9 mouse cellular contexts compared by ENCODE assay signal in the genomic region with DNA sequence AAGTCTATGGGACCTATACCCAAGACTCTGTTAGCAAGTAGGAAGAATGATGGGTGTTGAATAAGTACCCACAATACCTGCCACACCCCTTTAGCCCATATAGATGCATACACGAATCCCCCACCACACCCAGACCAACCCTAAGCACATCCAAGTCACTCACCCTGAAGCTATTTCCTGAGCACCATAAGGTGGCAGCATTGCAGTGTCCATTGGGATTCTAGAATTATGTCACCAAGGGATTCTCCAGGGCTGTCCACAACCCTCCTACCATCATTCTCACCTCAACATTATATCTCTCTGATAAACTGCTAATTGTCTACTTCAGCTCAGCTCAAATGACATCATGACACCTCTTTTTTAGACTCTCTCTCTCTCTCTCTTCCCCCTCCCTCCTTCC. TPM values are rescaled to one million over a fixed set of nuclear protein-coding genes. Genes with fewer than 3 reads are reported as not detected.
DNase-seq lines count a peak whose midpoint lies in the region; ATAC-seq lines count a peak whose summit lies in the region.
"Had no signal": no experiment of that assay in that cellular context is flagged by ENCODE, and none has a peak within 500 bp of the region (broad histone marks: within the 10 kb centered on the region; RNA-seq: fewer than 3 reads in every experiment).

No protein-coding gene starts in this region.

- no peaks in the 10 kb centered on the region for H3K9me3 ChIP-seq in lung, embryonic 16.5 days (ENCODE audit: control insufficient read depth, low read length)

- H3K9ac ChIP-seq in lung, embryonic 16.5 days (ENCODE audit: low read length), result no peak overlapping the region

- no peaks in the 10 kb centered on the region for H3K36me3 ChIP-seq in lung, embryonic 16.5 days (ENCODE audit: control insufficient read depth, insufficient read depth, low read length)

- no peak overlapping the region for H3K4me3 ChIP-seq in lung, embryonic 16.5 days (ENCODE audit: low read length)

- H3K4me2 ChIP-seq in lung, embryonic 16.5 days (ENCODE audit: low read depth, low read length), result no peak overlapping the region

- 42% methylated on average over 1 of the region's 1 CpGs for WGBS in lung, embryonic 16.5 days

- H3K27ac ChIP-seq in lung, embryonic 16.5 days (ENCODE audit: low read length), result no peak overlapping the region

- DNase-seq in adrenal gland, adult (ENCODE audit: inconsistent age in 2 of 2, low spot score in 1 of 2), result peak; percentile 30 to 77
- no peak for DNase-seq in adrenal gland, postnatal 25 days
- peak; percentile 21 for DNase-seq in kidney, adult 18-20 months
- no peak for DNase-seq in kidney, adult 11 months
- DNase-seq in adipocyte (ENCODE audit: low spot score), result peak; percentile 81
- no peak for DNase-seq in ovary, postnatal 10 days (ENCODE audit: low spot score)
- no peak for DNase-seq in layer of hippocampus, adult 9-10 months (ENCODE audit: low spot score)

- H3K4me1 ChIP-seq in lung, embryonic 16.5 days (replicated peaks; ENCODE audit: control insufficient read depth, insufficient read depth, low read length), result no peaks in the 10 kb centered on the region

- 0 out of 2 replicates have a peak, but pooled peaks have one; percentile 47 for ATAC-seq in lung, embryonic 16.5 days (ENCODE audit: low read depth)
- ATAC-seq: midbrain, embryonic 16.5 days had no signal

- no peaks in the 10 kb centered on the region for H3K27me3 ChIP-seq in lung, embryonic 16.5 days (ENCODE audit: control insufficient read depth, insufficient read depth, low read depth, low read length)

RNA-seq across cellular contexts. Expression of gene Cyp1b1, which starts 15.7 kb away (rescaled TPM):
- 18.0 and 23.3 TPM in 2 replicates for total RNA-seq in adrenal gland, postnatal 25 days (2021)
- 5.1 and 5.3 TPM in 2 replicates for polyA plus RNA-seq in lung, embryonic 16.5 days (2015; fragmentation: Nextera tagmentation; extraction: Ambion mirVana)

Comparison
In these comparisons a context has a peak if more than half of its experiments do, and no peak if none do; other contexts are left out.
1. DNase-seq: peak in adrenal gland, adult (2 of 2), kidney, adult 18-20 months (single experiment) and adipocyte (single experiment); none in adrenal gland, postnatal 25 days (single experiment), kidney, adult 11 months (single experiment), ovary, postnatal 10 days (single experiment) and layer of hippocampus, adult 9-10 months (single experiment).